Mouse (Mus musculus) limb, embryonic 11.5 days (tissue): ENCODE measurements around the gene Wnk4. TPM values are rescaled to one million over a fixed set of nuclear protein-coding genes. Genes with fewer than 3 reads are reported as not detected.

Experiments used
- ATAC-seq: fragments of 200-750 bp; cut with Nextera tagmentation; 2 replicates; pipeline ENCODE4 v1.8.0; 2017; ENCODE audit warnings: low read depth; ENCODE audit not compliant: insufficient number of reproducible peaks, low FRiP score, low TSS enrichment
- DNase-seq: peaks from one replicate; pipeline ENCODE4 v3.0.0-alpha.2; 2015; ENCODE audit warnings: low spot score
- H3K27ac ChIP-seq: fragments of 300-500 bp; sonication (generic); replicated peaks from 2 replicates; pipeline ENCODE4 v1.5.1; 2014; ENCODE audit warnings: low read depth, mild to moderate bottlenecking, low read length
- H3K27me3 ChIP-seq: fragments of 300-500 bp; sonication (generic); 2 replicates; pipeline ENCODE4 v1.6.1; 2014; ENCODE audit warnings: mild to moderate bottlenecking, low read length, mixed read lengths; ENCODE audit not compliant: control insufficient read depth, insufficient read depth
- H3K36me3 ChIP-seq: fragments of 300-500 bp; sonication (generic); 2 replicates; pipeline ENCODE4 v1.6.1; 2014; ENCODE audit warnings: mild to moderate bottlenecking, low read length, moderate library complexity, mixed read lengths; ENCODE audit not compliant: control insufficient read depth, insufficient read depth
- H3K4me1 ChIP-seq: fragments of 300-500 bp; sonication (generic); 2 replicates; pipeline ENCODE4 v1.6.1; 2014; ENCODE audit warnings: low read length, mixed read lengths; ENCODE audit not compliant: control insufficient read depth, insufficient read depth
- H3K4me2 ChIP-seq: fragments of 300-500 bp; sonication (generic); 2 replicates; pipeline ENCODE4 v1.6.1; 2014; ENCODE audit warnings: low read depth, mild to moderate bottlenecking, moderate library complexity; ENCODE audit not compliant: severe bottlenecking
- H3K4me3 ChIP-seq: fragments of 300-500 bp; sonication (generic); 2 replicates; pipeline ENCODE4 v1.5.1; 2014; ENCODE audit warnings: low read depth, low read length
- H3K9ac ChIP-seq: fragments of 300-500 bp; sonication (generic); 2 replicates; pipeline ENCODE4 v1.6.1; 2014; ENCODE audit warnings: mild to moderate bottlenecking, low read length
- H3K9me3 ChIP-seq: fragments of 300-500 bp; sonication (generic); 2 replicates; pipeline ENCODE4 v1.6.1; 2016; ENCODE audit warnings: low read length; ENCODE audit not compliant: control insufficient read depth
- WGBS: fragments of 180-500 bp; shearing (Covaris S2); extraction: QIAGEN DNeasy Blood & Tissue Kit; methylation state at CpG from one replicate; pipeline ENCODE4 v1.1.7; 2014; 5-methylcytosine and 5-hydroxymethylcytosine counted together
- polyA plus RNA-seq: library from polyadenylated mRNA; unstranded; fragments of >200 nt; fragmentation: Nextera tagmentation; extraction: Ambion mirVana; gene quantifications from 2 replicates; pipeline ENCODE4 v1.2.1, GENCODE M21; 2014

The Wnk4 gene
- polyA plus RNA-seq, 1 experiment from 2014 or later = 7.0 TPM

GRCm38 (mm10) chr11:101283805-101284204 is 23.4 kb downstream of the Wnk4 start:
- no peak for ATAC-seq
- no peaks in the 10 kb centered on the region for H3K9me3 ChIP-seq
- DNase-seq = no peak
- H3K4me1 ChIP-seq = no peaks in the 10 kb centered on the region
- H3K27ac ChIP-seq = no peak overlapping the region
- no peak overlapping the region for H3K9ac ChIP-seq
- no peaks in the 10 kb centered on the region for H3K27me3 ChIP-seq
- H3K4me2 ChIP-seq = no peak overlapping the region
- no peaks in the 10 kb centered on the region; the same call in 1 of the 2 replicates for H3K36me3 ChIP-seq
- WGBS = 71% methylated on average over 4 of the region's 4 CpGs
- H3K4me3 ChIP-seq = no peak overlapping the region

GRCm38 (mm10) chr11:101287306-101287705 is 26.9 kb downstream of the Wnk4 start:
- no peaks in the 10 kb centered on the region for H3K27me3 ChIP-seq
- no peak overlapping the region for H3K27ac ChIP-seq
- H3K4me3 ChIP-seq = no peak overlapping the region
- no peaks in the 10 kb centered on the region for H3K4me1 ChIP-seq
- no peak for ATAC-seq
- H3K9me3 ChIP-seq = no peaks in the 10 kb centered on the region
- peaks cover 5% of the 10 kb centered on the region; the same call in 1 of the 2 replicates for H3K36me3 ChIP-seq
- no peak overlapping the region for H3K9ac ChIP-seq
- H3K4me2 ChIP-seq = no peak overlapping the region
- 88% methylated on average over 9 of the region's 9 CpGs for WGBS
- no peak for DNase-seq

GRCm38 (mm10) chr11:101291231-101291630 is 30.9 kb downstream of the Wnk4 start:
- DNase-seq = no peak
- H3K4me3 ChIP-seq = no peak overlapping the region
- 92% methylated on average over 8 of the region's 8 CpGs for WGBS
- ATAC-seq = no peak
- H3K4me2 ChIP-seq = no peak overlapping the region
- H3K9me3 ChIP-seq = no peaks in the 10 kb centered on the region
- no peaks in the 10 kb centered on the region for H3K27me3 ChIP-seq
- no peak overlapping the region for H3K9ac ChIP-seq
- no peaks in the 10 kb centered on the region for H3K4me1 ChIP-seq
- H3K36me3 ChIP-seq = peaks cover 16% of the 10 kb centered on the region; the same call in 1 of the 2 replicates
- no peak overlapping the region for H3K27ac ChIP-seq

- Histone ChIP-seq H3K36me3 (peaks cover 20% of the 10 kb centered on the region), H3K27me3 (no peaks in the 10 kb centered on the region), H3K9me3 (no peaks in the 10 kb centered on the region), H3K4me3 (no peak overlapping the region), H3K4me1 (no peaks in the 10 kb centered on the region), H3K9ac (no peak overlapping the region), H3K27ac (no peak overlapping the region), H3K4me2 (no peak overlapping the region)
- whole genome bisulfite sequencing = 93% methylated on average over 8 of the region's 8 CpGs
- DNase-seq (no peak), ATAC-seq (no peak)
Measured at GRCm38 (mm10) chr11:101295191-101295590, 34.8 kb downstream of the Wnk4 start.

- no peak overlapping the region for H3K27ac ChIP-seq
- peaks cover 5% of the 10 kb centered on the region for H3K4me1 ChIP-seq
- peaks cover 6% of the 10 kb centered on the region for H3K36me3 ChIP-seq
- ATAC-seq (no peak), DNase-seq (no peak)
- WGBS = 68% methylated on average over 7 of the region's 7 CpGs
- 0 out of 2 replicates have a peak overlapping the region, but pooled peaks have one; percentile 83 for H3K9ac ChIP-seq
- H3K4me3 ChIP-seq = peak overlapping the region; percentile 94
- H3K27me3 ChIP-seq = no peaks in the 10 kb centered on the region
- H3K4me2 ChIP-seq = peak overlapping the region; percentile 99
- no peaks in the 10 kb centered on the region for H3K9me3 ChIP-seq
Measured at GRCm38 (mm10) chr11:101300881-101301280, 40.5 kb downstream of the Wnk4 start.

- Histone ChIP-seq H3K9me3 (no peaks in the 10 kb centered on the region), H3K4me1 (peaks cover 5% of the 10 kb centered on the region), H3K4me3 (peak overlapping the region; percentile 94), H3K9ac (peak overlapping the region; percentile 83), H3K27me3 (no peaks in the 10 kb centered on the region), H3K36me3 (peaks cover 6% of the 10 kb centered on the region), H3K27ac (no peak overlapping the region), H3K4me2 (peak overlapping the region; percentile 99)
- DNase-seq = no peak
- WGBS = 14% methylated on average over 26 of the region's 26 CpGs
- peak; percentile 9; the same call in 1 of the 2 replicates for ATAC-seq
Measured at GRCm38 (mm10) chr11:101301299-101302003, 41.1 kb downstream of the Wnk4 start.

- Histone ChIP-seq H3K9me3 (no peaks in the 10 kb centered on the region), H3K9ac (peak within 1 kb of the TSS; percentile 83), H3K27ac (no peak within 1 kb of the TSS), H3K27me3 (no peaks in the 10 kb centered on the region), H3K4me2 (peak within 1 kb of the TSS; percentile 99), H3K4me3 (peak within 1 kb of the TSS; percentile 94), H3K4me1 (peaks cover 5% of the 10 kb centered on the region), H3K36me3 (peaks cover 6% of the 10 kb centered on the region)
- DNase-seq (peak; percentile 99), ATAC-seq (peak; percentile 83; the same call in 1 of the 2 replicates)
- WGBS = 7% methylated on average over 39 of the region's 39 CpGs
Measured at GRCm38 (mm10) chr11:101302004-101302798, 41.8 kb downstream of the Wnk4 start, which contains the start of gene Becn1. Gene Becn1 (minus strand): TSS chr11:101302286.

- no peak for ATAC-seq
- H3K9ac ChIP-seq = no peak overlapping the region
- no peak for DNase-seq
- H3K4me3 ChIP-seq = no peak overlapping the region
- no peaks in the 10 kb centered on the region for H3K9me3 ChIP-seq
- no peak overlapping the region for H3K4me2 ChIP-seq
- H3K27me3 ChIP-seq = no peaks in the 10 kb centered on the region
- no peaks in the 10 kb centered on the region for H3K4me1 ChIP-seq
- 45% methylated on average over 5 of the region's 5 CpGs for WGBS
- H3K36me3 ChIP-seq = no peaks in the 10 kb centered on the region
- no peak overlapping the region for H3K27ac ChIP-seq
Measured at GRCm38 (mm10) chr11:101307744-101308143, 47.4 kb downstream of the Wnk4 start.
